Mouse (Mus musculus) stomach, postnatal 0 days (tissue): ENCODE measurements around the gene Metrn. TPM values are rescaled to one million over a fixed set of nuclear protein-coding genes. Genes with fewer than 3 reads are reported as not detected.

Source experiments
- ATAC-seq: fragments of 200-750 bp; cut with Nextera tagmentation; 2 replicates; pipeline ENCODE4 v1.8.0; 2017; ENCODE audit not compliant: low FRiP score, low TSS enrichment
- DNase-seq: peaks from one replicate; pipeline ENCODE4 v3.0.0-alpha.2; 2016; ENCODE audit warnings: low spot score
- H3K27ac ChIP-seq: fragments of 300-500 bp; sonication (generic); replicated peaks from 2 replicates; pipeline ENCODE4 v1.5.1; 2014; ENCODE audit warnings: mild to moderate bottlenecking, control low read depth
- H3K27me3 ChIP-seq: fragments of 300-500 bp; sonication (generic); 2 replicates; pipeline ENCODE4 v1.6.1; 2014; ENCODE audit warnings: low read length; ENCODE audit not compliant: control insufficient read depth, insufficient read depth
- H3K36me3 ChIP-seq: fragments of 300-500 bp; sonication (generic); 2 replicates; pipeline ENCODE4 v1.6.1; 2014; ENCODE audit warnings: low read length, mixed read lengths; ENCODE audit not compliant: control insufficient read depth, insufficient read depth
- H3K4me1 ChIP-seq: fragments of 300-500 bp; sonication (generic); replicated peaks from 2 replicates; pipeline ENCODE4 v1.6.1; 2014; ENCODE audit warnings: antibody characterized with exemption; ENCODE audit not compliant: control insufficient read depth, insufficient read depth
- H3K4me2 ChIP-seq: fragments of 300-500 bp; sonication (generic); replicated peaks from 2 replicates; pipeline ENCODE4 v1.6.1; 2014; ENCODE audit warnings: low read depth, mild to moderate bottlenecking, control low read depth, moderate library complexity
- H3K4me3 ChIP-seq: fragments of 300-500 bp; sonication (generic); 2 replicates; pipeline ENCODE4 v1.5.1; 2014; ENCODE audit warnings: low read depth, low read length, control low read depth
- H3K9ac ChIP-seq: fragments of 300-500 bp; sonication (generic); 2 replicates; pipeline ENCODE4 v1.6.1; 2014; ENCODE audit warnings: mild to moderate bottlenecking, low read length, control low read depth, mixed read lengths
- H3K9me3 ChIP-seq: fragments of 300-500 bp; sonication (generic); 2 replicates; pipeline ENCODE4 v1.6.1; 2016; ENCODE audit warnings: low read length; ENCODE audit not compliant: control insufficient read depth
- CTCF ChIP-seq: IDR thresholded peaks from 2 replicates; pipeline ENCODE4 v1.5.1; 2016; ENCODE audit warnings: antibody characterized with exemption, low read depth, mild to moderate bottlenecking, moderate library complexity
- EP300 ChIP-seq: optimal IDR thresholded peaks from 2 replicates; pipeline ENCODE3; 2016; ENCODE audit warnings: antibody characterized with exemption
- WGBS: fragments of 180-500 bp; shearing (Covaris S2); extraction: QIAGEN DNeasy Blood & Tissue Kit; methylation state at CpG from one replicate; pipeline ENCODE4 v1.1.7; 2014; 5-methylcytosine and 5-hydroxymethylcytosine counted together
- polyA plus RNA-seq: library from polyadenylated mRNA; unstranded; fragments of >200 nt; fragmentation: Nextera tagmentation; extraction: Ambion mirVana; gene quantifications from 2 replicates; pipeline ENCODE4 v1.2.1, GENCODE M21; 2015

Metrn gene
- polyA plus RNA-seq, 1 experiment from 2014 or later, result 19.0 TPM

DNA sequence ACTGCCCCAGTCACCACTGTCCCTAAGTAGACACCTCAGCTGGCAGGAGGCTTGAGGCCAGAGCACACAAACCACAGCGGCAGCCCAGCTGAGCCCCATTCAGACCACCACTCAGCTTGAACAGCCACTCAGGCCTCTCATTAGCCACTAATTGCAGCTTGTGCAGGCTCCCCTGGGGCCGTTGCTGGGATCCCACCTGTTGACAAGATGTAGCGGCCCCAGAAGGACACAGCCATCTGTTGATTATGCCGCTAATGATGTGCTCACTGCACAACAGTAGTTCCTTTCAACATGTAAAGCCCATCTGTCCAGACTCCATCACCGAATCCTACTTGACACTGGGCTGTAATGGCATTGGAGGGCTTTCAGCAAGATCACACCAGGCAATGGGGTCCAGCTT lies 31.1 kb downstream of the Metrn start:
- Histone ChIP-seq H3K4me1 (no peaks in the 10 kb centered on the region), H3K9ac (no peak overlapping the region), H3K9me3 (no peaks in the 10 kb centered on the region), H3K36me3 (no peaks in the 10 kb centered on the region), H3K4me3 (no peak overlapping the region), H3K27me3 (no peaks in the 10 kb centered on the region), H3K27ac (no peak overlapping the region), H3K4me2 (no peak overlapping the region)
- no peak for DNase-seq
- no peak for ATAC-seq
- WGBS, result 74% methylated on average over 5 of the region's 5 CpGs
- TF ChIP-seq CTCF (no peak), EP300 (no peak)

DNA sequence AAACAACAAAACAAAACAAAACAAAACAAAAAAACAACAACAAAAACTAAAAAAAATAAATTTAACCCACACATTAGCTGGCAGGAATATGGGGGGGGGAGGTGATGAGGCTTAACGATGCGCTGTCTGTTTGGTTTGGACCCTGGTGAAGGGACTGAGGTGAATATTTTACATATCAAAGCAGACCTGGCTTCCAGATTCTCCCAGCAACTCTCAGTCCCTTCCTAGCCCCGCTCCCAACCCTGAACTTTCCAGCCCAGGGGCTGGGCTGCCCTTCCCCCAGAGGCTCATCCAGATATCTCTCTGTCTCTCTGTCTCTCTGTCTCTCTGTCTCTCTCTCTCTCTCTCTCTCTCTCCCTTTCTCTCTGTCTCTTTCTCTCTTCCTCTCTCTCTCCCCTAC lies 34.3 kb downstream of the Metrn start:
- TF ChIP-seq EP300 (no peak), CTCF (no peak)
- no peaks in the 10 kb centered on the region for H3K9me3 ChIP-seq
- H3K9ac ChIP-seq, result no peak overlapping the region
- H3K4me1 ChIP-seq, result no peaks in the 10 kb centered on the region
- H3K4me3 ChIP-seq, result no peak overlapping the region
- no peak overlapping the region for H3K4me2 ChIP-seq
- ATAC-seq (no peak), DNase-seq (no peak)
- 34% methylated on average over 3 of the region's 3 CpGs for WGBS
- no peaks in the 10 kb centered on the region for H3K36me3 ChIP-seq
- H3K27me3 ChIP-seq, result no peaks in the 10 kb centered on the region
- H3K27ac ChIP-seq, result no peak overlapping the region

DNA sequence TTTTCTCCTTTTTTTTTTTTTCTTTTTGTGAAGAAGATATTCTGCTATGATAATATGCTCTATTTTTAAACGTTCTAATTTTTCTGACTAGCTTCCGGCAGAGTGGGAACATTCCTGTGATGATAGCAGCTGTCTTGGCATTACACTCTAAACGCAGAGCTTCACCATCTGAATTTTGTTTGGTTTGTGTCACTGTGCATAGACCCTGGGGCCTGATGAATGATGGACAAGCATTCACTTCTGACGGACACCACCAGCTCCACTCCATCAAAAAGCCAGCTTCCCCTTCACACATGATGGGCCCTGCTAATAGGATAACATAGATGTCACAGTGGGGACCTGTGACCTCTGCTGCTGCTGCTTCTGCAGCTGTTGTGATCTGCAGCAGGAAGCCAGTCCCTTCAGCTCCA lies 35.4 kb downstream of the Metrn start:
- DNase-seq (no peak), ATAC-seq (no peak)
- Histone ChIP-seq H3K9me3 (no peaks in the 10 kb centered on the region), H3K27me3 (no peaks in the 10 kb centered on the region), H3K36me3 (no peaks in the 10 kb centered on the region), H3K4me3 (no peak overlapping the region), H3K4me1 (no peaks in the 10 kb centered on the region), H3K27ac (no peak overlapping the region), H3K4me2 (no peak overlapping the region), H3K9ac (no peak overlapping the region)
- WGBS, result 30% methylated on average over 4 of the region's 4 CpGs
- TF ChIP-seq EP300, result no peak
- no peak for TF ChIP-seq CTCF

DNA sequence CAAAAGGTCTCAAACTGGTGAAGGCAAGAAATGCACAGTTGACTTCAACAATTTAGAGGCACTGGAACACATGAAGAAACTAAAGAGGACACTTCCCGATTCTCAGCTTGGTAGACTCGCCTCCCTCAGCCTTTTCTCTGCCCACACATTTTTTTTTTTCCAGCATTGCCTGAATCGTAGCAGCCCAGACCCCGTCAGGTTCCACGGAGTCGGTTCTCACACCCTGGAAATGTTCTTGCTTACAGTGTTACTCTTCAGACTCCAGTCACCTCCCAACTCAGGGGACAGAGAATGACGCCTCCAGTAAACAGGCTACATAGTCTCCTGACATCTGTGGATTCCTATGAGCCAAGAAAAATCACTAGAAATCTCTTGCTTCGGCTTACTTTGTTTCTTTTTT lies 36.8 kb downstream of the Metrn start:
- DNase-seq (no peak), ATAC-seq (no peak)
- no peaks in the 10 kb centered on the region for H3K4me1 ChIP-seq
- H3K27me3 ChIP-seq, result no peaks in the 10 kb centered on the region
- no peaks in the 10 kb centered on the region for H3K9me3 ChIP-seq
- no peak overlapping the region for H3K27ac ChIP-seq
- H3K36me3 ChIP-seq, result no peaks in the 10 kb centered on the region
- no peak overlapping the region for H3K4me2 ChIP-seq
- no peak overlapping the region for H3K4me3 ChIP-seq
- no peak overlapping the region for H3K9ac ChIP-seq
- no peak for TF ChIP-seq CTCF
- TF ChIP-seq EP300, result no peak
- 68% methylated on average over 8 of the region's 8 CpGs for WGBS

DNA sequence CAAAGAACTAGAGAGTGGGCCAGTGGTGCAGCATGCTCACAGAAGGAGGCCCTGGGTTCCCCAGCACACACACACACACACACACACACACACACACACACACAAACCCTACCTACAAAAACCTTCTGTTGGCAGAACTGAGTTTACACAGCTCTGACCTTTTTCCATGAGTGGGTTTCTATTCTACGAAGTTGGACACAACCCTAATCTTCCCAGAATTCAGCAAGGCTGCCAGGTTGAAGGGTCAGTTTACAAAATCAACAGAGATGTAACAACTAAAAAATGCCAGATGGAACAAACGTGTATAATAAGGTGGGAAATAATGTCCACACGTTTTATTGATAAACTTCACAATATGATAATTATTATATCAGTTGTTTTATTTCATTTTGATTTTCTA lies 39.2 kb downstream of the Metrn start:
- DNase-seq, result no peak
- no peak overlapping the region for H3K9ac ChIP-seq
- no peak overlapping the region for H3K4me3 ChIP-seq
- H3K9me3 ChIP-seq, result no peaks in the 10 kb centered on the region
- H3K36me3 ChIP-seq, result no peaks in the 10 kb centered on the region
- ATAC-seq, result no peak
- 36% methylated on average over 3 of the region's 3 CpGs for WGBS
- no peak for TF ChIP-seq EP300
- TF ChIP-seq CTCF, result no peak
- no peak overlapping the region for H3K27ac ChIP-seq
- no peak overlapping the region for H3K4me2 ChIP-seq
- H3K4me1 ChIP-seq, result no peaks in the 10 kb centered on the region
- no peaks in the 10 kb centered on the region for H3K27me3 ChIP-seq

DNA sequence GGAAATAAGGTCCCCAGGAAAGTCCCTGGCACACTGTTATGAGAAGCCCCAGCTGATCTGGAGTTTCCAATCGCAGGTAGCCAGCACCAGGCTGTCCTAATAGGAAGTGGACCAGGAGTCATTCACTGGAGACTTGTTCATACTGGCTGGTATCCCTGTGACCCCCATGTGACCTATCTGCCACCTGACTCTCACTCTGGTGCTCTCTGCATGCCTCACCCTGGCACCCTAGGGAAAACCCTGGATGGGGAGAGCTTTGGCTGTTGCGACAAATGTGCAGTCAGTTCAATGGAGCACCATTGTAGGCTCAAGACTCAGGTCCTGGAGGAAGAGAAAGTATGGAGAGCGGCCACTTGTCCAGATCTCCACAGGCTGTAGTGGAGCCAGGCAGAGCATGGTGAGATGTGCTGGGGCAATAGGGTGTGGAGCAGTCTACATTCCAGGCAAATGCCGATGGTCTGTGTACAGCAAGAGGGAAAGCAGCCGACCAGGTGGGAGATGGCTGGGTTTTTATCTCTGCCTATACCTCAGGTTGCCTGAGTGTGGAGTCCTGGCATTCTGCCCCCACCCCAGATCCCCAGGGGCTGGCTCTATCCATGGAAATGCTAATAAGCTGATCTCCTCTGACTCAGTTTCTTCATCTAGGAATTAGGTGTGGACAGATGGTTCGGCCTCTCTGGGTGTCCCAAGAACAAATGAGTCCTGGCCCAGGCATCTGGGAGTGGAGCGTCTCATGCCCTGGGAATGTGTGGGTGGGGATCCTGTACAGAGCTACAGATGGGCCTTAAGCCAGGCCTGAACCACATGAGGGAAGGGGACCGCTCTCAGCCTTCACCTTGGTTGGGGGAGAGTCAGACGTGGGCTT lies 40.3 kb downstream of the Metrn start:
- H3K36me3 ChIP-seq, result no peaks in the 10 kb centered on the region
- H3K9me3 ChIP-seq, result no peaks in the 10 kb centered on the region
- 0 out of 2 replicates have a peak overlapping the region, but pooled peaks have one; percentile 4 for H3K27ac ChIP-seq
- no peak overlapping the region for H3K9ac ChIP-seq
- ATAC-seq, result peak; percentile 59
- 45% methylated on average over 9 of the region's 9 CpGs for WGBS
- H3K4me1 ChIP-seq, result no peaks in the 10 kb centered on the region
- no peak overlapping the region for H3K4me2 ChIP-seq
- TF ChIP-seq EP300 (no peak), CTCF (no peak)
- no peaks in the 10 kb centered on the region for H3K27me3 ChIP-seq
- no peak overlapping the region for H3K4me3 ChIP-seq
- DNase-seq, result peak; percentile 43
